Mouse (Mus musculus) spleen, adult 2 months (tissue): ENCODE measurements around the gene Gpx6. TPM values are rescaled to one million over a fixed set of nuclear protein-coding genes. Genes with fewer than 3 reads are reported as not detected.

Source experiments
- DNase-seq, 2 experiments: peaks; one replicate each; pipeline versions ENCODE4 v3.0.0 to v3.0.0-alpha.2; 2012 to 2021; ENCODE audit warnings: low spot score in 2 of 2, low read depth in 1 of 2
- H3K27ac ChIP-seq: fragments of 200-500 bp; 2 replicates; pipeline ENCODE4 v1.5.1; 2012; ENCODE audit warnings: low read length, inconsistent platforms; ENCODE audit not compliant: insufficient read depth
- H3K27me3 ChIP-seq: fragments of 200-500 bp; 2 replicates; pipeline ENCODE4 v1.6.1; 2012; ENCODE audit warnings: mild to moderate bottlenecking, moderate library complexity, low read length, inconsistent platforms; ENCODE audit not compliant: control insufficient read depth, insufficient read depth
- H3K36me3 ChIP-seq: fragments of 200-500 bp; 2 replicates; pipeline ENCODE4 v1.6.1; 2012; ENCODE audit warnings: mild to moderate bottlenecking, low read length, inconsistent platforms; ENCODE audit not compliant: control insufficient read depth, insufficient read depth
- H3K4me1 ChIP-seq: fragments of 200-500 bp; 2 replicates; pipeline ENCODE4 v1.6.1; 2011; ENCODE audit warnings: inconsistent platforms; ENCODE audit not compliant: control insufficient read depth, insufficient read depth, insufficient read length
- H3K4me3 ChIP-seq: fragments of 200-500 bp; 2 replicates; pipeline ENCODE4 v1.5.1; 2011; ENCODE audit warnings: mild to moderate bottlenecking, inconsistent platforms; ENCODE audit not compliant: insufficient read depth, insufficient read length; ENCODE audit errors: extremely low read depth
- CTCF ChIP-seq: fragments of 200-500 bp; IDR thresholded peaks from 2 replicates; pipeline ENCODE4 v1.5.1; 2011; ENCODE audit warnings: mild to moderate bottlenecking, inconsistent platforms; ENCODE audit not compliant: insufficient read depth, insufficient read length, insufficient replicate concordance; ENCODE audit errors: extremely low read depth
- POLR2A ChIP-seq: fragments of 200-500 bp; IDR thresholded peaks from 2 replicates; pipeline ENCODE4 v1.6.1; 2011; ENCODE audit warnings: low read depth, low read length, inconsistent platforms
- WGBS: fragments of 180-500 bp; shearing (Covaris S2); methylation state at CpG from one replicate; pipeline ENCODE4 v1.1.7; 2018; 5-methylcytosine and 5-hydroxymethylcytosine counted together
- polyA plus RNA-seq: library from polyadenylated mRNA; depleted of rRNA; stranded (reverse); fragments of >200 nt; gene quantifications from 2 replicates; pipeline ENCODE4 v1.2.3, GENCODE M21; 2012; rRNA removed

Gpx6 gene
- polyA plus RNA-seq, result not detected in 2 replicates

DNA sequence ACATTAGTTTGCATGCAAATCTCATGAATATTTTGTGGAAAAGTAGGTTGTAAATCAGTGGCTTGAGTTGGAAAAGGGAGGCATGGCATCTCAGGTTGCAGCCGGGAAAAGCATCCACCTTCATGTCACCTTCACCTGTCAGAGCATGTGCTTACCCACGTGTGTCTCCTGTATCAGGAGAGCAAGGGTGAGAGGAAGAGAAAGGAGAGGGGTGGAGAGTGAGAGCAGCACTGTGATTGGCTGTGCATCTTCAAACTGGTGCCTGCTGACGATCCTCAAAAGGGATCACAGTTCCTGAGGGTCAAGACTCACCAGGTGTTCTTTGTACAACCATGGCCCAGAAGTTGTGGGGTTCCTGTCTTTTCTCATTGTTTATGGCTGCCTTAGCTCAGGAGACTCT is at the start of gene Gpx6:
Gene Gpx6, plus strand, starts transcription at position 200 of the 400 bp plus-strand sequence.
- WGBS, result 44% methylated on average over 3 of the region's 3 CpGs
- no peak for DNase-seq
- no peak within 1 kb of the TSS for H3K27ac ChIP-seq
- H3K4me3 ChIP-seq, result no peak within 1 kb of the TSS
- H3K36me3 ChIP-seq, result no peaks in the 10 kb centered on the region
- no peak for TF ChIP-seq CTCF
- TF ChIP-seq POLR2A, result no peak
- no peaks in the 10 kb centered on the region for H3K27me3 ChIP-seq
- no peaks in the 10 kb centered on the region for H3K4me1 ChIP-seq

DNA sequence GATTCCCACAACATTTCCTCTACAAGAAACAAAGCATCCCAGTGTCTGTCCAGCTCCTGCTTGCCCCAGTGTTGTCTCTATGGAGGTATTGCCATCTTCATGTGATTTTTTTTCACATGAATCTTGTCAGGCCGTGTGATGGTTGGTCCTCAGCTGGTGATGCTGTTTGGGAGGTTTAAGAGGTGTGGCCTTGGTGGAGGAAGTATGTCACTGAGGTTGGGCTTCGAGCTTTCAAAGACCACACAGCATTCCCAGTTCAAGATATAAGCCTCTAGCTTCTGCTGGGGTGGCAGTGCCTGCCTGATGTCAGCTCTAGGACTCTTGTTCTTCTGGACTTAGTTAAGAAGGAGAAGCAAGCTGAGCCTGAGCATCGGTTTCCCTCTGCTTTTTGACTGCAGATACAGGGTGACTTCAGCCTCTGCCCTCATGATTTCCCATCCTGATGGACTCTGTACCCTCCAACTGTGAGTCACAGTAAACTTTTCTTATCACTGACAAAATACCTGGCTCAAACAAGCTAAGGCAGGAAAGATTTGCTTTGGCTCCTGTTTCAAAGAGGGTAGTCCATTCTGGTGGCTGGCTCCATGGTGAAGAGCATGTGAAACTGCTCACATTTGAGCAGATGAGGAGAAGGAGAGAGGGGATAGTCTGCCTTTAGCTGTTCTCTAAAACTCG is 49.0 kb upstream of the Gpx6 start:
- Histone ChIP-seq H3K27me3 (peaks cover 4% of the 10 kb centered on the region), H3K4me3 (no peak overlapping the region), H3K27ac (no peak overlapping the region), H3K36me3 (no peaks in the 10 kb centered on the region), H3K4me1 (no peaks in the 10 kb centered on the region)
- WGBS, result 54% methylated on average over 4 of the region's 4 CpGs
- no peak for TF ChIP-seq POLR2A
- no peak for TF ChIP-seq CTCF
- no peak for DNase-seq

DNA sequence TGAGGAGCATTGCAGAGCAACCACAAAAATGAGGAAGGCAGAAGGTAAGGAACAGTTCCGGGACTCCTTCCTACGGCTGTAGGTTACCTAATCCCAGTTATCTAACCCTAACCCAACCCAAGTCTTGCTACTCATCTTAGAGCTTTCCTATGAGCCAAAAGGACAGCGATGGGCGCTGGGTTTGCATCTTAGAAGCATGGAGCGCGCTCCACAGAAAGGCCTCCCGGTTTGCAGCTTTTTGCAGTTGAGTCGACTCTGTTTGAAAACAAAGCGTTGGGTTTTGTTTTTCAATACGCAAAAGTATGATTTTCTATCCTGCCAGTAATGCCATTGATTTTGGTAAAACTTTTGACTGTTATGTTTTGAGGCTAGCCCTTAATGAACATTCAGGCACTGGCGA is 48.0 kb upstream of the Gpx6 start:
- Histone ChIP-seq H3K36me3 (no peaks in the 10 kb centered on the region), H3K27ac (no peak overlapping the region), H3K4me3 (no peak overlapping the region), H3K4me1 (no peaks in the 10 kb centered on the region), H3K27me3 (peaks cover 4% of the 10 kb centered on the region)
- 9% methylated on average over 11 of the region's 11 CpGs for WGBS
- DNase-seq, result no peak
- TF ChIP-seq CTCF (no peak), POLR2A (no peak)

DNA sequence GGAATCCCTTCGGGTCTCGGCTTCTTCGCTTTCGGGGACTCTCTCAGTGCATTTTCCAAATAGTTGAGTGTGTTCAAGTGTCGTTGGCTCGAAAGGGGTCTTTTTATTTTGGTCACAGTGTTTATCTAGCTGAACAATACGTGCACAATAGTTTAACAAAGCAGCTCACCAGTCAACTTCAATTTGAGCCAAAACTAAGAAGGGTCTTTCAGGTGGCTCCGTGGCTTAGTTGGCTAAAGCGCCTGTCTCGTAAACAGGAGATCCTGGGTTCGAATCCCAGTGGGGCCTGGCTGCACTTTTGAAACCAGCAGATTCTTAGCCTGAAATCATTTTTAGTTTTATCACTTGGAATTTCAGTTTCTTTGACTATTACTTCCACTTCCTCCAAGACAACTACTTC is 47.6 kb upstream of the Gpx6 start:
- no peak for TF ChIP-seq CTCF
- TF ChIP-seq POLR2A, result no peak
- no peak for DNase-seq
- Histone ChIP-seq H3K4me3 (no peak overlapping the region), H3K36me3 (no peaks in the 10 kb centered on the region), H3K27me3 (peaks cover 2% of the 10 kb centered on the region; the same call in 1 of the 2 replicates), H3K27ac (no peak overlapping the region), H3K4me1 (no peaks in the 10 kb centered on the region)
- WGBS, result 12% methylated on average over 11 of the region's 11 CpGs

DNA sequence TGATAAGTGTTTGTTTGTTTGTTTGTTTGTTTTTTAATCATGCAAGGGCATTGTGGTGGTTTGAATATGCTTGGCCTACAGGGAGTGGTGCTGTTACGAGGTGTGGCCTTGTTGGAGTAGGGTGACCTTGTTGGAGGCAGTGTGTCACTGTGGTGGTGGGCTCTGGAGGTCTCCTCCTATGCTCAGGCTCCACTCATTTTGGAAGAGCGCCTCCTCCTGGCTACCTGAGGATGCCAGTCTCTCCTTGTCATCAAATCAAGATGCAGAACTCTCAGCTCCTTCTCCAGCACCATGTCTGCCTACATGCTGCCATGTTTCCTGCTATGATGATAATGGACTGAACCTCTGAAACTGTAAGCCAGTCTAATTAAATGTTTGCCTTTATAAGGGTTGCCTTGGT is 46.2 kb upstream of the Gpx6 start:
- no peak for TF ChIP-seq POLR2A
- no peak for TF ChIP-seq CTCF
- Histone ChIP-seq H3K4me3 (no peak overlapping the region), H3K27me3 (no peaks in the 10 kb centered on the region; the same call in 1 of the 2 replicates), H3K4me1 (no peaks in the 10 kb centered on the region), H3K27ac (no peak overlapping the region), H3K36me3 (no peaks in the 10 kb centered on the region)
- WGBS, result 95% methylated on average over 2 of the region's 2 CpGs
- DNase-seq, result no peak

DNA sequence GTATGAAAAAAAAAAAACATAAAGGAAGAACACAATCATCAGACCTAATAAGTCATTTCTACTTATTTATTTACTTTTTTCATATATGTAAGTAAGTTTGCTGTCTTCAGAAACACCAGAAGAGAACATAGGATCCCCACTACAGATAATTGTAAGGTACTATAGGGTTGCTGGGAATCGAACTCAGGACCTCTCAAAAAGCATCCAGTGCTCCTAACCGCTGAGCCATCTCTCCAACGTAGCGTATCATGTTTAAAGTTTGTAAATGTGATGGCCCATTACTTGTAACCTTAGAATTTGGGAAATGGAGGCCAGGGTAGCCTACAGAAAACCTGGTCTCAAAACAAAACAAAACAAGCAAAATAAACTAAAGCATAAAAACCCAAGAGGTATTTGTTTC is 44.4 kb upstream of the Gpx6 start:
- TF ChIP-seq POLR2A (no peak), CTCF (no peak)
- H3K4me3 ChIP-seq, result no peak overlapping the region
- WGBS, result 70% methylated on average over 4 of the region's 4 CpGs
- H3K27ac ChIP-seq, result no peak overlapping the region
- H3K36me3 ChIP-seq, result no peaks in the 10 kb centered on the region
- DNase-seq, result no peak
- no peaks in the 10 kb centered on the region for H3K4me1 ChIP-seq
- no peaks in the 10 kb centered on the region; the same call in 1 of the 2 replicates for H3K27me3 ChIP-seq

DNA sequence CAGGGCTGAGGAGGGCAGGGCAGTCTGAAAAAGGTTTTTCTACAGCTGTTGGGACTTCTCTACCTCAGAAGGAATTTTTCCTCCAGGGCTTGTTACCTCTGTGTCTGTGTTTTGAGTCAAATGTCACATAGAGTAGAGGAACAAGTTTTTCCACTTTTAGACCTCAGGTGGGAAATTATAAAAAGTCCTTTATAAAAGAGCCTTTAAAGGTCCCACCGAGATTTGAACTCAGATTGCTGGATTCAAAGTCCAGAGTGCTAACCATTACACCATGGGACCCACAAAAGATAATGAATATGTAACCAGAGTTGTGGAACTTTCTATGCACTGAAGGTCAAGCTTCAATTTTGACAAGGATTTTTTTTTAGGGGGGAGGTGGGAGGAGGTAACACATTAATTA is 43.7 kb upstream of the Gpx6 start:
- DNase-seq, result no peak
- no peaks in the 10 kb centered on the region for H3K4me1 ChIP-seq
- WGBS, result 20% methylated on average over 1 of the region's 1 CpGs
- H3K36me3 ChIP-seq, result no peaks in the 10 kb centered on the region
- TF ChIP-seq CTCF, result no peak
- TF ChIP-seq POLR2A, result no peak
- no peak overlapping the region for H3K27ac ChIP-seq
- no peaks in the 10 kb centered on the region; the same call in 1 of the 2 replicates for H3K27me3 ChIP-seq
- no peak overlapping the region for H3K4me3 ChIP-seq
